Mouse (Mus musculus) cortical plate, adult 2 months (tissue): Measurements from ENCODE around the gene 1810009A15Rik. TPM values are rescaled to one million over a fixed set of nuclear protein-coding genes. Genes with fewer than 3 reads are reported as not detected.

Experiments used
- H3K27ac ChIP-seq: fragments of 200-500 bp; 2 replicates; pipeline ENCODE4 v1.5.1; 2012; ENCODE audit warnings: low read length, control low read depth, inconsistent platforms; ENCODE audit not compliant: insufficient read depth
- H3K4me1 ChIP-seq: fragments of 200-500 bp; 2 replicates; pipeline ENCODE4 v1.6.1; 2011; ENCODE audit warnings: low read length; ENCODE audit not compliant: control insufficient read depth, insufficient read depth
- H3K4me3 ChIP-seq: fragments of 200-500 bp; 2 replicates; pipeline ENCODE4 v1.5.1; 2011; ENCODE audit warnings: mild to moderate bottlenecking, low read length, control low read depth; ENCODE audit not compliant: insufficient read depth
- CTCF ChIP-seq: fragments of 200-500 bp; IDR thresholded peaks from 2 replicates; pipeline ENCODE4 v1.5.1; 2011; ENCODE audit warnings: mild to moderate bottlenecking, control low read depth, low read length; ENCODE audit not compliant: insufficient read depth; ENCODE audit errors: extremely low read depth
- POLR2A ChIP-seq: fragments of 200-500 bp; IDR thresholded peaks from 2 replicates; pipeline ENCODE4 v1.6.1; 2011; ENCODE audit warnings: mild to moderate bottlenecking, low read length, control low read depth; ENCODE audit not compliant: insufficient read depth; ENCODE audit errors: extremely low read depth
- polyA plus RNA-seq: library from polyadenylated mRNA; depleted of rRNA; stranded (reverse); fragments of >200 nt; gene quantifications from 2 replicates; pipeline ENCODE4 v1.2.3, GENCODE M21; 2012; rRNA removed

Gene 1810009A15Rik
- polyA plus RNA-seq, 1 experiment: 41.3 TPM

GRCm38 (mm10) chr19:8936736-8937135 lies 48.1 kb downstream of the 1810009A15Rik start:
- Histone ChIP-seq H3K4me1 (no peaks in the 10 kb centered on the region), H3K4me3 (no peak overlapping the region), H3K27ac (no peak overlapping the region)
- TF ChIP-seq POLR2A: no peak
- no peak for TF ChIP-seq CTCF

Other genes starting within 250 kb of the 1810009A15Rik start
- 109 and 117 TPM in 2 replicates for gene Chrm1, start 225.1 kb upstream of the 1810009A15Rik start, polyA plus RNA-seq
- 200 TPM in 2 replicates for gene Slc3a2, start 165.5 kb upstream of the 1810009A15Rik start, polyA plus RNA-seq
- 50.2 and 51.3 TPM in 2 replicates for gene Wdr74, start 153.0 kb upstream of the 1810009A15Rik start, polyA plus RNA-seq
- 0.59 TPM in 1 of 2 replicates, not detected in the other for gene 1700092M07Rik, start 148.1 kb upstream of the 1810009A15Rik start, polyA plus RNA-seq
- 106 and 109 TPM in 2 replicates for gene Stx5a, start 147.4 kb upstream of the 1810009A15Rik start, polyA plus RNA-seq
- gene Nxf1, start 131.8 kb upstream of the 1810009A15Rik start, polyA plus RNA-seq: 121 and 127 TPM in 2 replicates
- gene Tmem223, start 117.9 kb upstream of the 1810009A15Rik start, polyA plus RNA-seq: 134 and 142 TPM in 2 replicates
- 18.7 and 18.8 TPM in 2 replicates for gene Tmem179b, start 114.4 kb upstream of the 1810009A15Rik start, polyA plus RNA-seq
- gene Taf6l, start 102.4 kb upstream of the 1810009A15Rik start, polyA plus RNA-seq: 15.1 and 15.5 TPM in 2 replicates
- 177 and 184 TPM in 2 replicates for gene Polr2g, start 90.3 kb upstream of the 1810009A15Rik start, polyA plus RNA-seq
- gene Zbtb3, start 86.3 kb upstream of the 1810009A15Rik start, polyA plus RNA-seq: 4.0 TPM in 2 replicates
- 29.0 and 29.5 TPM in 2 replicates for gene Ttc9c, start 69.5 kb upstream of the 1810009A15Rik start, polyA plus RNA-seq
- gene Hnrnpul2, start 68.8 kb upstream of the 1810009A15Rik start, polyA plus RNA-seq: 78.5 and 85.1 TPM in 2 replicates
- not detected in 2 replicates for gene AC129217.1, start 59.1 kb upstream of the 1810009A15Rik start, polyA plus RNA-seq
- 135 and 137 TPM in 2 replicates for gene Bscl2, start 51.4 kb upstream of the 1810009A15Rik start, polyA plus RNA-seq
- 275 and 293 TPM in 2 replicates for gene Gng3, start 49.7 kb upstream of the 1810009A15Rik start, polyA plus RNA-seq
- 1.0 and 1.3 TPM in 2 replicates for gene Lrrn4cl, start 38.1 kb upstream of the 1810009A15Rik start, polyA plus RNA-seq
- 108 and 118 TPM in 2 replicates for gene Ubxn1, start 17.4 kb upstream of the 1810009A15Rik start, polyA plus RNA-seq
- 70.1 and 77.2 TPM in 2 replicates for gene Uqcc3, start 7.9 kb upstream of the 1810009A15Rik start, polyA plus RNA-seq
- gene Lbhd1, start 5.1 kb upstream of the 1810009A15Rik start, polyA plus RNA-seq: 3.4 and 4.2 TPM in 2 replicates
- not detected in 2 replicates for gene Gm49403, start 4.9 kb upstream of the 1810009A15Rik start, polyA plus RNA-seq
- not detected in 2 replicates for gene Gm49416, start 73 bp downstream of the 1810009A15Rik start, polyA plus RNA-seq
- gene Ints5, start 4.2 kb downstream of the 1810009A15Rik start, polyA plus RNA-seq: 16.1 and 16.7 TPM in 2 replicates
- gene Ganab, start 9.2 kb downstream of the 1810009A15Rik start, polyA plus RNA-seq: 87.5 and 89.8 TPM in 2 replicates
- gene B3gat3, start 31.5 kb downstream of the 1810009A15Rik start, polyA plus RNA-seq: 222 and 224 TPM in 2 replicates
- gene Rom1, start 40.5 kb downstream of the 1810009A15Rik start, polyA plus RNA-seq: 8.0 and 9.2 TPM in 2 replicates
- 12.8 and 13.2 TPM in 2 replicates for gene Eml3, start 40.7 kb downstream of the 1810009A15Rik start, polyA plus RNA-seq
- 24.6 and 25.2 TPM in 2 replicates for gene Mta2, start 53.0 kb downstream of the 1810009A15Rik start, polyA plus RNA-seq
- gene Tut1, start 65.0 kb downstream of the 1810009A15Rik start, polyA plus RNA-seq: 20.0 and 22.8 TPM in 2 replicates
- gene Eef1g, start 78.2 kb downstream of the 1810009A15Rik start, polyA plus RNA-seq: 286 and 289 TPM in 2 replicates
- gene Ahnak, start 100.4 kb downstream of the 1810009A15Rik start, polyA plus RNA-seq: 6.7 and 7.7 TPM in 2 replicates
- gene Scgb1a1, start 199.1 kb downstream of the 1810009A15Rik start, polyA plus RNA-seq: not detected in 2 replicates
- 79.3 and 81.3 TPM in 2 replicates for gene Asrgl1, start 246.8 kb downstream of the 1810009A15Rik start, polyA plus RNA-seq